Mouse (Mus musculus): ENCODE data around the gene Ppp4r3b.
A peak's percentile ranks its signal among the peaks of the same experiment; 100 is the strongest.

The Ppp4r3b gene

GRCm38 (mm10) chr11:29172563-29173124 lies at the start of gene Ppp4r3b:
Gene Ppp4r3b (plus strand): TSS chr11:29172890.
- peak; percentile 97 for DNase-seq (ENCODE audit: low spot score)

DNA sequence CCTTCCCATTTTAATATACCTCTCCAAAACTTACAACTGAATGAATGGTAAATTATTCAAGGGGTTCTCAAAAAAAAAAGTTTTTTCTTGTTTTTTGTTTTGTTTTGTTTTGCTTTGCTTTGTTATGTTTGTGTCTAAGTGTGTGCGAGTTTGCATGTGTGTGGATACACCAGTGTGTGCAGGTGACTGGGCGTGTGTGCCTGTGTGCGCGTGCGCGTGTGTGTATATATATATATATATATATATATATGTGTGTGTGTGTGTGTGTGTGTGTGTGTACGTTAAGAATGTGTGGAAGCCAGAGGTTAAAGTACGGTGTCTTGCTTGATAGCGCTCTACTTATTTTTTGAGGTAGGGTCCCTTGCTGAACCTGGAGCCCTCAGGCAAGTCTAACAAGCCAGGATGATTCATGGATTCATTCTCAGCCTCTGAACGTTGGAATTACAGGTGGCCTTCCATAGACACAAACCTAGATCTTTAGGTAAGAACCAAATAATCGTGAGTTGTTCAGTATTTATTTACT lies 42.8 kb upstream of the Ppp4r3b start:
- DNase-seq (ENCODE audit: low spot score) = no peak

- DNase-seq (ENCODE audit: low spot score) = peak; percentile 91
Measured at GRCm38 (mm10) chr11:29130385-29131355, 42.0 kb upstream of the Ppp4r3b start, which contains the start of gene Pnpt1. Gene Pnpt1 (plus strand): TSS chr11:29130744.

DNA sequence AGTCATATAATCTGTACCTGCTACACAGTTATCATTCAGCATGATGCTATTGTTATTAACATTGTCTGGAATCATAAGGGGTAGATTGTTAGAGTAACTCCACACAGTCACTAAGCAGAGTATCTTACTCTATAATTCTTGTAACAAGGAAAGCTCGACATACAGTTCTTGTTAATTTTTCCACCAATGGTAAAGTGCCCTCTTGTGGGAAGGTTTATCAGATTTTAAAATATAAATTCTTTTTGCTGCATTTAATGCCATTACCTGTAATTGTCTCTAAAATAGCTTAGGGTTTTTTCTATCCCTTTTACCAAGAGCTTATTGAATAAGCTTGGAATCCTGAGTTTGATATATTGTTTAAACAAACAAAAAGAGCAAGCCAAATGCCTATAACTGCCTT lies 32.0 kb upstream of the Ppp4r3b start:
- no peak for DNase-seq (ENCODE audit: low spot score)

- no peak for DNase-seq (ENCODE audit: low spot score)
Measured at GRCm38 (mm10) chr11:29148901-29149300, 23.8 kb upstream of the Ppp4r3b start.

DNA sequence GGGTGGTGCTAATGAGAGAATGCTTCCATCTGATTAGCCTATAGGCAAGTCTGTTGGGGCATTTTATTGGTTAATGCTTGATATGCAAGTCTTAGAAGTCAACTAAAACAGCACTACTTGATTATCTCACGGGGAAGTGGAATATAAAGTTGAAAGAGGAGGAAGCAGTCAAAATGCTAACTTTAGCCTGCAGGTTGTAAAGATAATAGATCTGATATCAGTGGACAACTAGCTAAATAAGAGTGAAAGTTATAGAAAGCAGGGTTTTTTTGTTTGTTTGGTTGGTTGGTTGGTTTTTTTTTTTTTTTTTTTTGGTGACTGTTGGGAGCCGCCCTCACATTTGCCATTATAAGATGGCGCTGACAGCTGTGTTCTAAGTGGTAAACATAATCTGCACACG lies 9.1 kb upstream of the Ppp4r3b start:
- no peak for DNase-seq (ENCODE audit: low spot score)

- DNase-seq (ENCODE audit: low spot score) = peak; percentile 33
Measured at GRCm38 (mm10) chr11:29171959-29172391, 715 bp upstream of the Ppp4r3b start.

- DNase-seq (ENCODE audit: low spot score) = peak; percentile 53
Measured at GRCm38 (mm10) chr11:29173125-29173631, 488 bp downstream of the Ppp4r3b start.

GRCm38 (mm10) chr11:29173706-29174436 lies 1.2 kb downstream of the Ppp4r3b start:
- no peak for DNase-seq (ENCODE audit: low spot score)

- no peak for DNase-seq (ENCODE audit: low spot score)
Measured at GRCm38 (mm10) chr11:29179319-29179718, 6.6 kb downstream of the Ppp4r3b start.

GRCm38 (mm10) chr11:29180657-29181056 lies 8.0 kb downstream of the Ppp4r3b start:
- DNase-seq (ENCODE audit: low spot score) = no peak

DNA sequence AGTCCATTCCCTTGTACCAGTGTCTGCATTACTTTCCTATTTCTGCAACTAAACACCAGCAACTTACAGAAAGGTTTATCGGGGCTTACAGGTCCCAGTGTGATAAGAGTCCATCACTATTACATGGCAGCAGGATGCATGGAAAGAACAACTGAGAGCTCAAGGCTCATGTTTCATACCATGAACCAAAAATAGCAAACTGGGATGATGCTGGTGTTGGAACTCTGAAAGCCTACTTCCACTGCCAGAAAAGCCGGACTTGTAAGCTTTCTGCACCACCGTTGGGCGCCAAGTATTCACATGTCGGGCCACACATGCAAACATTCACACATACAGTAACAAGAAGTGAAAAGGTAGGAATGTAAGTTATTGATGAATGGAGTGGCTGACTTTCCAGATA lies 9.1 kb downstream of the Ppp4r3b start:
- no peak for DNase-seq (ENCODE audit: low spot score)

DNA sequence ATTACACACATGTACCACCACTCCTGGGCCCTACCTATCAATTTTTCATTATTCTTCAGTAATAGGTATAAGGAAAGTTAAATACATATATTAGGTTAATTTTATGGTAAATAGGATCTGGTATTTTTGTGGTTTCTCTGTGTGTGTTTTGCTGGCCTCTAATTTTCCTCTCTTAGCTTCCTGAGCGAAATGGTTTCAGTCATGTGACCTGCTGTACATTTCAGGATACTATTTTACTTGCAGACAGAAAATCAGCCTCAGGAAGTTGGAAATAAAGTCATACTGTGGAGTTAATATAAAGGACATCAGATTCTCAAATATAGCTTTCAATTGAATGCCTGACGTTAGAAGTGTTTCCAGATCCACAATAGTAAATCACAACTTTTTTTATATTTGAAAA lies 16.3 kb downstream of the Ppp4r3b start:
- DNase-seq (ENCODE audit: low spot score) = no peak

DNA sequence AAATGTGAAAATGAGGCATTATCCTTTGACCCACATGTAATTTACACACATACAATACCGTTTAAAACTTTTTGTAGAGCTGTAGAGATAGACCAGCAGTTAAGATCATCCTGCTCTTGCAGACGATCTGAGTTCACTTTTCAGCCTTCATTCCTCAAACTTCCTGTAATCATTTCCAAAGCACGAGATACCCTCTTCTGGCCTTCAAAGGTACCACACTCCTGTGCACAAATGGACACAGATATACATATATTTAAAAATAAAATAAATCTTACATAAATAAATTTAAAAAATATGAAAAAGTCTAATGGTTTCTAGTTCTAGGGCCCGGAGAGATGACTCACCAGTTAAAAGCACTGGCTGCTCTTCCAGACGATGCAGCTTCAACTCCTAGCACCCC lies 31.0 kb downstream of the Ppp4r3b start:
- no peak for DNase-seq (ENCODE audit: low spot score)

GRCm38 (mm10) chr11:29209774-29210173 lies 37.1 kb downstream of the Ppp4r3b start:
- no peak for DNase-seq (ENCODE audit: low spot score)

GRCm38 (mm10) chr11:29216196-29216595 lies 43.5 kb downstream of the Ppp4r3b start:
- DNase-seq (ENCODE audit: low spot score) = no peak

DNA sequence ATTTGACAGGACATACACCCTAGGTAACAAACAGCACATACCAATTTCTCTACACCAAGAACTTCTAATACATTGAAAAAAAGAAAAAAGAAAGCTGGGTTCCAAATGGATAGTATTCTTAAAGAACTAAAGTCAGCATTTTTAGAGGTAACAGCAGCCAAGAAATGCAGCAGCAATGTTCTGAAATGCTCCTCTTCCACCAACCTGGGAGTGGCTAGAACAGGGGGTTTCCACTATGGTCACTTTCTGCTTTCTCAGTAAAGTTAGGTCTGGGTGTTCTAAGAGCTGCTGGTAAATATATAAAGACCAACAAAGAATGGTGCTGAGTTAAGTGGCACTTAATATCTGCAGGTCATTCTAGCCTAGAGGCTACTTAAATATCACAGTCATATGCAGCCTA lies 46.4 kb downstream of the Ppp4r3b start:
- no peak for DNase-seq (ENCODE audit: low spot score)

- no peak for DNase-seq (ENCODE audit: low spot score)
Measured at GRCm38 (mm10) chr11:29222310-29222709, 49.6 kb downstream of the Ppp4r3b start.

DNA sequence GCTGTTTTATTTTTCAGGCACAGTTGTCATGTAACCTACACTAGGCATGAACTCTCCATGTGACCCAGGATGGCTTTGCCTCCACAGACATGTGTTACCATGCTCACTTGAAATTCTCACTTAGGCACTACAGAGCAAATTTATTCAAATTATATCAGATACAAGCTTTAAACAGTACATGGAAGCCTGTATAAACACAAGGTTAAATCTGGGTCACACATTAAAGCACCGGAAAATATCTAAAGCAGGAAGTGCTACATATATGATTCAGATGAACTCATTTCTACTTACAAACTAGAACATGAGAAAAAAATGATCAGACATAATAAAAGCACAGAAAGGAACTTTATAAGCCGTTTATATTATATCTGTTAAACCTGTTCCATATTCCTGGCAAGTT lies 52.1 kb downstream of the Ppp4r3b start:
- DNase-seq (ENCODE audit: low spot score) = no peak

DNA sequence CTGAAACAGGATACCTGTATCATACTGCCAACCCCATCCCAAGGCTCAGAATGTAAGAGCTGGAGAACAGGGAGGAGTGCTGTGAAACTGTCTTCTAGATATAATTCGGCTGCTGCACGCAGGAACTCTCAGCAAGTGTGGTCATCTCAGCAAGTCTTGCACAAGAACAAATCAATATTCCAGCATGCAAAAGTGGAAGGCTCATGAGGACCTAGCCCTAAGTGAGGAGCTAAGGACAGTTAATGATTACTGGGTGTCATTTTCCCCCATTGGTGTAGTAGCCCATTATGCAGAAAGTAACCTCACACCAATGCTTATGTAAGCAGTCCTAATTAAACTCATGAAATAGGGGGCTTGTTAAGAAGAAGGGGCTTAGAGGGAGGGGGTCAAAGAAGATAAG lies 56.3 kb downstream of the Ppp4r3b start:
- no peak for DNase-seq (ENCODE audit: low spot score)

DNA sequence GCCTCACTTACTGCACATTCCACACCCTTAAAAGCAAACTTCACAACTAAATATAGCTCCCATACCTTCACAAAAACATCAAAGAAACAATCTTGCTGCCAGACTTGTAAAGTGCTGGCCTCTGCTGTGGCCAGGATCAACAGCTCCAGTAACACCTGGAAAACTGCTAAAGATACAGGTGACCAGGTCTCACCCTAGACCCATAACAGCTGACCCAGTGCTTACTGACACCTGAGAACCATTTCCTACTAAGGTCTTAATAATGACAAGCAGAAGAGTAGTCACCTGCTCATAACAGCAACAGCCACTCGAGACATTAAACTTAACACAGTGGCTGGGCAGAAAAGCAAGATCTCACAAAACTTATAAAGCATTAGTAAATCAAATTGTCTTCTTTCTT lies 60.9 kb downstream of the Ppp4r3b start:
- DNase-seq (ENCODE audit: low spot score) = no peak

GRCm38 (mm10) chr11:29237364-29237763 lies 64.7 kb downstream of the Ppp4r3b start:
- no peak for DNase-seq (ENCODE audit: low spot score)
